Mouse (Mus musculus): ENCODE results near the gene Daglb. TPM values are rescaled to one million over a fixed set of nuclear protein-coding genes. Genes with fewer than 3 reads are reported as not detected.

Daglb gene
- polyA plus RNA-seq (2014; fragmentation: Nextera tagmentation; extraction: Ambion mirVana): 12.5 and 13.8 TPM in 2 replicates

- peak within 1 kb of the TSS; percentile 81 for H3K4me2 ChIP-seq (ENCODE audit: low read depth, low read length, severe bottlenecking)
- H3K27ac ChIP-seq (ENCODE audit: low read depth, low read length): no peak within 1 kb of the TSS
- peak within 1 kb of the TSS; percentile 76 for H3K4me3 ChIP-seq (ENCODE audit: low read depth, low read length)
- H3K9me3 ChIP-seq (ENCODE audit: control insufficient read depth, low read length): no peaks in the 10 kb centered on the region
- peak within 1 kb of the TSS; percentile 82 for H3K9ac ChIP-seq (ENCODE audit: low read length)
- H3K36me3 ChIP-seq (ENCODE audit: control insufficient read depth, insufficient read depth, low read length): no peaks in the 10 kb centered on the region
- ATAC-seq (replicated peaks; ENCODE audit: low FRiP score) (peak; percentile 95), DNase-seq (ENCODE audit: low spot score) (peak; percentile 93)
- no peaks in the 10 kb centered on the region for H3K27me3 ChIP-seq (ENCODE audit: control insufficient read depth, insufficient read depth, low read length)
- 3% methylated on average over 43 of the region's 43 CpGs for WGBS
- H3K4me1 ChIP-seq (replicated peaks; ENCODE audit: control insufficient read depth, insufficient read depth, low read length): peaks cover 4% of the 10 kb centered on the region; the same call in 1 of the 2 replicates
These were observed at the start of gene Daglb for GRCm38 (mm10) chr5:143464100-143464756. TSS of gene Daglb (plus strand) at chr5:143464584.

GRCm38 (mm10) chr5:143421484-143421883 lies 42.9 kb upstream of the Daglb start:
- Histone ChIP-seq H3K4me3 (ENCODE audit: low read depth, low read length) (no peak overlapping the region), H3K9ac (ENCODE audit: low read length) (no peak overlapping the region), H3K36me3 (ENCODE audit: control insufficient read depth, insufficient read depth, low read length) (peaks cover 7% of the 10 kb centered on the region; the same call in 1 of the 2 replicates), H3K27me3 (ENCODE audit: control insufficient read depth, insufficient read depth, low read length) (no peaks in the 10 kb centered on the region), H3K4me2 (ENCODE audit: low read depth, low read length, severe bottlenecking) (no peak overlapping the region), H3K27ac (ENCODE audit: low read depth, low read length) (no peak overlapping the region), H3K9me3 (ENCODE audit: control insufficient read depth, low read length) (no peaks in the 10 kb centered on the region; the same call in 1 of the 2 replicates), H3K4me1 (replicated peaks; ENCODE audit: control insufficient read depth, insufficient read depth, low read length) (no peaks in the 10 kb centered on the region)
- no peak for DNase-seq (ENCODE audit: low spot score)
- 88% methylated on average over 4 of the region's 4 CpGs for WGBS
- ATAC-seq (replicated peaks; ENCODE audit: low FRiP score): no peak

DNA sequence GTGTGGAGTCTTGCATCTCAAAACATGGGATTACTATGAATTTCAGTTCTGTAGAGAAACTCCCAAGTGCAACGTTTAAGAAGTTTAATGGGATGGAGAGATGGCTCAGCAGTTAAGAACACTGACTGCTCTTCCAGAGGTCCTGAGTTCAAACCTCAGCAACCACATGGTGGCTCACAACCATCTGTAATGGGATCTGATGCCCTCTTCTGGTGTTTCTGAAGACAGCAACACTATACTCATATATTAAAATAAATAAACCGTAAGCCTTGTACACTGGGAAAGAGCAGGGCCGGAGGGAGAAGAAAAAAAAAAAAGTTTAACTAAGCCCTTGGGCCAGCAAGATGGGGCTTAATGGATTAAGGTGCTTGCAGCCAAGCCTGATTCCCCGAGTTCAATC lies 41.4 kb upstream of the Daglb start:
- Histone ChIP-seq H3K9me3 (ENCODE audit: control insufficient read depth, low read length) (no peaks in the 10 kb centered on the region), H3K27ac (ENCODE audit: low read depth, low read length) (no peak overlapping the region), H3K27me3 (ENCODE audit: control insufficient read depth, insufficient read depth, low read length) (no peaks in the 10 kb centered on the region), H3K4me3 (ENCODE audit: low read depth, low read length) (no peak overlapping the region), H3K4me1 (replicated peaks; ENCODE audit: control insufficient read depth, insufficient read depth, low read length) (no peaks in the 10 kb centered on the region), H3K36me3 (ENCODE audit: control insufficient read depth, insufficient read depth, low read length) (peaks cover 4% of the 10 kb centered on the region; the same call in 1 of the 2 replicates), H3K4me2 (ENCODE audit: low read depth, low read length, severe bottlenecking) (no peak overlapping the region), H3K9ac (ENCODE audit: low read length) (no peak overlapping the region)
- DNase-seq (ENCODE audit: low spot score) (no peak), ATAC-seq (replicated peaks; ENCODE audit: low FRiP score) (no peak)
- 89% methylated on average over 4 of the region's 4 CpGs for WGBS

DNA sequence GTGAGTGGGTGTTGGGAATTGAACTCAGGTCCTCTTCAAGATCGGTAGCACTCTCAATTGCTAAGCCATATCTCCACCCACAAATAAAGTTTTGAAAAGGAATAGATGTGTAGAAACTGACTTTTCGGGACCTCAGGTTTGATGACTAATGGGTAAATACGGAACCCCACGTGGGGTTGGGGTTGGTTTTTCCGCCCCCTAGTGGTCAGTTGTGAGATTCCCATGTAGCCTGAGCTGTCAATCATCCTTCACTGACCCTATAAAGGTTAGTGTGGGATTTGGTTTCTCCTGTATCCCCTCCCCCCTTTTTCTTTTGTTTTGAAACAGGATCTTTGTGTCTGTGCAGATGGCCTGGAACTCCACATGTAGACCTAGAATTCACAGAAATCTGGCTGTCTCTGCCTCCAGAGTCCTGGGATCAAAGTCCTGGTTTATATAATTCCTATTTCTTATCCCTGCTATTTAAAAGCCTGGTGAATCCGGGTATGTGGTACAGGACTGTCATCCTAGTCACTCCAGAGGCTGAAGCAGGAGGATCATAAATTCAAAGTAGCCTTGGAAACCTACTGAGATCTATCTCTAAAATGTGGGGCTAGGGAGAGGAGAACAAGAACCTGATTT lies 40.4 kb upstream of the Daglb start:
- Histone ChIP-seq H3K9me3 (ENCODE audit: control insufficient read depth, low read length) (no peaks in the 10 kb centered on the region), H3K36me3 (ENCODE audit: control insufficient read depth, insufficient read depth, low read length) (peaks cover 4% of the 10 kb centered on the region; the same call in 1 of the 2 replicates), H3K27ac (ENCODE audit: low read depth, low read length) (no peak overlapping the region), H3K9ac (ENCODE audit: low read length) (no peak overlapping the region), H3K4me1 (replicated peaks; ENCODE audit: control insufficient read depth, insufficient read depth, low read length) (no peaks in the 10 kb centered on the region), H3K27me3 (ENCODE audit: control insufficient read depth, insufficient read depth, low read length) (no peaks in the 10 kb centered on the region), H3K4me3 (ENCODE audit: low read depth, low read length) (no peak overlapping the region), H3K4me2 (ENCODE audit: low read depth, low read length, severe bottlenecking) (no peak overlapping the region)
- DNase-seq (ENCODE audit: low spot score) (peak; percentile 76), ATAC-seq (replicated peaks; ENCODE audit: low FRiP score) (peak; percentile 70; the same call in 1 of the 2 replicates)
- 38% methylated on average over 6 of the region's 6 CpGs for WGBS

DNA sequence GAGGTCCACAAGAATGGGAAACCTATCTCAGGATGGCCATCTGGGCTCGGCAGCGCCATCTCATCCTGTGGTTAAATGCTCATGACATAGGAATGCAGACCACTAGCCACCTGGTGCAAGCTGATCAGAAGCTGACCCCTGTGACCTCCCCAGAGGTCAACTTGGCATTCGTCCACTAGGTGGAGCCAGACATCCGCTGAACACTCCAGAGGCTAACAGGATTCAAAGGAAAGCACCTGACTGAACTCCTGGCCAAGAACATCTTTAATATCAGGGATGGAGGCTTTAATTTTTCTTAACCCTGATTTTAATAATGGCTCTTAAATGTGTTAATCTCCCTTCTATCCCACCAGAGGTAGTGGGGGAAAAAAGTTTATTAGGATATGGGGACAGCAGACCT lies 30.0 kb upstream of the Daglb start:
- no peaks in the 10 kb centered on the region for H3K36me3 ChIP-seq (ENCODE audit: control insufficient read depth, insufficient read depth, low read length)
- no peaks in the 10 kb centered on the region for H3K27me3 ChIP-seq (ENCODE audit: control insufficient read depth, insufficient read depth, low read length)
- no peaks in the 10 kb centered on the region for H3K9me3 ChIP-seq (ENCODE audit: control insufficient read depth, low read length)
- H3K27ac ChIP-seq (ENCODE audit: low read depth, low read length): no peak overlapping the region
- DNase-seq (ENCODE audit: low spot score): peak; percentile 81
- 9% methylated on average over 4 of the region's 4 CpGs for WGBS
- H3K4me1 ChIP-seq (replicated peaks; ENCODE audit: control insufficient read depth, insufficient read depth, low read length): no peaks in the 10 kb centered on the region
- no peak overlapping the region for H3K9ac ChIP-seq (ENCODE audit: low read length)
- ATAC-seq (replicated peaks; ENCODE audit: low FRiP score): no peak
- H3K4me3 ChIP-seq (ENCODE audit: low read depth, low read length): no peak overlapping the region
- H3K4me2 ChIP-seq (ENCODE audit: low read depth, low read length, severe bottlenecking): no peak overlapping the region

- H3K4me3 ChIP-seq (ENCODE audit: low read depth, low read length): no peak overlapping the region
- ATAC-seq (replicated peaks; ENCODE audit: low FRiP score) (no peak), DNase-seq (ENCODE audit: low spot score) (no peak)
- no peak overlapping the region for H3K27ac ChIP-seq (ENCODE audit: low read depth, low read length)
- no peaks in the 10 kb centered on the region for H3K9me3 ChIP-seq (ENCODE audit: control insufficient read depth, low read length)
- H3K9ac ChIP-seq (ENCODE audit: low read length): no peak overlapping the region
- H3K4me1 ChIP-seq (replicated peaks; ENCODE audit: control insufficient read depth, insufficient read depth, low read length): no peaks in the 10 kb centered on the region
- H3K36me3 ChIP-seq (ENCODE audit: control insufficient read depth, insufficient read depth, low read length): no peaks in the 10 kb centered on the region
- no peaks in the 10 kb centered on the region for H3K27me3 ChIP-seq (ENCODE audit: control insufficient read depth, insufficient read depth, low read length)
- no peak overlapping the region for H3K4me2 ChIP-seq (ENCODE audit: low read depth, low read length, severe bottlenecking)
- WGBS: 83% methylated on average over 3 of the region's 3 CpGs
These were observed 23.1 kb upstream of the Daglb start for GRCm38 (mm10) chr5:143441298-143441697.

DNA sequence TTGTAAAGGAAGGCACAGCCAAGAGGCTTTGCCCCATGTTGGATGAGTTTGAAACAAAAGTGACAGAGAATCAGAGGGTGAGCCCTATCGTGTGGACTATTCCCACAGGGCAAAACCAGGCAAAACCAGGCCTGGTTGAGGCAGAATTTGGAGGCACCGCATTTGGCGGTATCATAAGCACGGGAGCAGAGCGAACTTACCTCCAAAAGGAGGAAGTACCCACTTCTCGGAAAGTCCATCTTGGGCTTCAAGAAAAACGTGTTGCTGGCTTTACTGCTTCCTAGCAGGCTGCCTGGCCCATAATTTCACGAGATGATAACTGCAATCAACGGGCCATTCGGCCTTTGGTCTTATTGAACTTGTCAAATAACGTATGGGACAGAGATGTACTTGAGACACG lies 22.6 kb upstream of the Daglb start:
- ATAC-seq (replicated peaks; ENCODE audit: low FRiP score): no peak

DNA sequence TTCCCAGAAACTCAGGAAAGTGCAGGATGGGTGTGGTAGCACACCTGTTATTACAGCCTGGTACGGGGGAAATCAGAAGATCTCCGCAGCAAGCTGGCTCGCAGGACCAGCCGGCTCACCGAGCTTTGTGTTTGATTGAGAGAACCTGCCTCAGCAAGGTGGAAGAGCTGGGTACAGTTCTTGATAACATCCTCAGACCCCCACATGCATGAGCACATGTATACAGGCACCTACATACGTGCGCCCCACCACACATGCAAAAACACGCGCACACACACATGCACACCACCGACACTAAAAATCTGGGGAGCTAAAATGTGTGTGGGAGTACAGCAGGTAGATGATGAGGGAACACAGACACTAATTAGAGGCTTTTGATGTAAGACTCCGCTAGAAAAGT lies 713 bp upstream of the Daglb start:
- Histone ChIP-seq H3K4me3 (ENCODE audit: low read depth, low read length) (peak overlapping the region; percentile 76), H3K9ac (ENCODE audit: low read length) (peak overlapping the region; percentile 82), H3K4me1 (replicated peaks; ENCODE audit: control insufficient read depth, insufficient read depth, low read length) (peaks cover 4% of the 10 kb centered on the region; the same call in 1 of the 2 replicates), H3K4me2 (ENCODE audit: low read depth, low read length, severe bottlenecking) (peak overlapping the region; percentile 81), H3K27ac (ENCODE audit: low read depth, low read length) (no peak overlapping the region), H3K27me3 (ENCODE audit: control insufficient read depth, insufficient read depth, low read length) (no peaks in the 10 kb centered on the region), H3K36me3 (ENCODE audit: control insufficient read depth, insufficient read depth, low read length) (no peaks in the 10 kb centered on the region), H3K9me3 (ENCODE audit: control insufficient read depth, low read length) (no peaks in the 10 kb centered on the region)
- ATAC-seq (replicated peaks; ENCODE audit: low FRiP score): no peak
- DNase-seq (ENCODE audit: low spot score): no peak
- WGBS: 77% methylated on average over 11 of the region's 11 CpGs

More for the DNA sequence above, 22.6 kb upstream of the Daglb start:
- Histone ChIP-seq H3K9ac (ENCODE audit: low read length) (no peak overlapping the region), H3K27me3 (ENCODE audit: control insufficient read depth, insufficient read depth, low read length) (no peaks in the 10 kb centered on the region), H3K4me2 (ENCODE audit: low read depth, low read length, severe bottlenecking) (no peak overlapping the region), H3K27ac (ENCODE audit: low read depth, low read length) (no peak overlapping the region), H3K4me1 (replicated peaks; ENCODE audit: control insufficient read depth, insufficient read depth, low read length) (no peaks in the 10 kb centered on the region), H3K4me3 (ENCODE audit: low read depth, low read length) (no peak overlapping the region), H3K9me3 (ENCODE audit: control insufficient read depth, low read length) (no peaks in the 10 kb centered on the region), H3K36me3 (ENCODE audit: control insufficient read depth, insufficient read depth, low read length) (no peaks in the 10 kb centered on the region)
- no peak for DNase-seq (ENCODE audit: low spot score)
- WGBS: 91% methylated on average over 12 of the region's 12 CpGs
